Mouse (Mus musculus) lung, postnatal 0 days (tissue): ENCODE results near the gene C2cd4c.

Experiments used
- CTCF ChIP-seq: IDR thresholded peaks from 2 replicates; pipeline ENCODE4 v1.5.1; 2016; ENCODE audit warnings: antibody characterized with exemption, mild to moderate bottlenecking
- EP300 ChIP-seq: IDR thresholded peaks from 2 replicates; pipeline ENCODE4 v1.6.1; 2016; ENCODE audit warnings: antibody characterized with exemption, mild to moderate bottlenecking, control low read depth

- TF ChIP-seq CTCF (no peak), EP300 (no peak)
Observed at GRCm38 (mm10) chr10:79581501-79581900, 32.3 kb downstream of the C2cd4c start.
